Mouse (Mus musculus) neural tube, embryonic 15.5 days (tissue): ENCODE results near the gene Commd8. TPM values are rescaled to one million over a fixed set of nuclear protein-coding genes. Genes with fewer than 3 reads are reported as not detected.

ENCODE experiments used
- ATAC-seq: fragments of 200-750 bp; cut with Nextera tagmentation; 2 replicates; pipeline ENCODE4 v1.8.0; 2017; ENCODE audit warnings: mild to moderate bottlenecking, moderate TSS enrichment, moderate library complexity; ENCODE audit not compliant: low FRiP score
- H3K27ac ChIP-seq: fragments of 300-500 bp; sonication (generic); replicated peaks from 2 replicates; pipeline ENCODE4 v1.5.1; 2015; ENCODE audit warnings: mild to moderate bottlenecking, inconsistent platforms
- H3K27me3 ChIP-seq: fragments of 300-500 bp; sonication (generic); replicated peaks from 2 replicates; pipeline ENCODE4 v1.6.1; 2015; ENCODE audit warnings: inconsistent platforms
- H3K36me3 ChIP-seq: fragments of 300-500 bp; sonication (generic); 2 replicates; pipeline ENCODE4 v1.6.1; 2015; ENCODE audit warnings: inconsistent platforms
- H3K4me1 ChIP-seq: fragments of 300-500 bp; sonication (generic); 2 replicates; pipeline ENCODE4 v1.6.1; 2015; ENCODE audit warnings: inconsistent platforms
- H3K4me2 ChIP-seq: fragments of 300-500 bp; sonication (generic); 2 replicates; pipeline ENCODE4 v1.6.1; 2015; ENCODE audit warnings: inconsistent platforms, mild to moderate bottlenecking, moderate library complexity
- H3K4me3 ChIP-seq: fragments of 300-500 bp; sonication (generic); replicated peaks from 2 replicates; pipeline ENCODE4 v1.5.1; 2015; ENCODE audit warnings: mild to moderate bottlenecking, inconsistent platforms
- H3K9ac ChIP-seq: fragments of 300-500 bp; sonication (generic); replicated peaks from 2 replicates; pipeline ENCODE4 v1.6.1; 2015; ENCODE audit warnings: mild to moderate bottlenecking, inconsistent platforms
- H3K9me3 ChIP-seq: fragments of 300-500 bp; sonication (generic); replicated peaks from 2 replicates; pipeline ENCODE4 v1.6.1; 2016; ENCODE audit warnings: inconsistent platforms
- WGBS: fragments of 180-500 bp; shearing (Covaris S2); methylation state at CpG from one replicate; pipeline ENCODE4 v1.1.7; 2015; ENCODE audit warnings: mixed read lengths; 5-methylcytosine and 5-hydroxymethylcytosine counted together
- polyA plus RNA-seq: library from polyadenylated mRNA; unstranded; fragments of >200 nt; fragmentation: Nextera tagmentation; extraction: Ambion mirVana; gene quantifications from 2 replicates; pipeline ENCODE4 v1.2.1, GENCODE M21; 2015

The Commd8 gene
- polyA plus RNA-seq, 1 experiment from 2014 or later = 142 TPM

GRCm38 (mm10) chr5:72133906-72134305 is 34.1 kb downstream of the Commd8 start:
- Histone ChIP-seq H3K9ac (no peak overlapping the region), H3K36me3 (no peaks in the 10 kb centered on the region; the same call in 1 of the 2 replicates), H3K27me3 (no peaks in the 10 kb centered on the region), H3K4me1 (no peaks in the 10 kb centered on the region), H3K4me2 (no peak overlapping the region), H3K4me3 (no peak overlapping the region), H3K27ac (no peak overlapping the region), H3K9me3 (no peaks in the 10 kb centered on the region)
- 59% methylated on average over 2 of the region's 2 CpGs for WGBS
- no peak for ATAC-seq

- peaks cover 4% of the 10 kb centered on the region; the same call in 1 of the 2 replicates for H3K4me1 ChIP-seq
- H3K4me2 ChIP-seq = no peak overlapping the region
- no peaks in the 10 kb centered on the region for H3K36me3 ChIP-seq
- H3K9ac ChIP-seq = no peak overlapping the region
- H3K27ac ChIP-seq = no peak overlapping the region
- H3K27me3 ChIP-seq = no peaks in the 10 kb centered on the region
- no peaks in the 10 kb centered on the region for H3K9me3 ChIP-seq
- 87% methylated on average over 4 of the region's 4 CpGs for whole genome bisulfite sequencing
- H3K4me3 ChIP-seq = no peak overlapping the region
- no peak for ATAC-seq
These were observed 41.3 kb downstream of the Commd8 start for GRCm38 (mm10) chr5:72126681-72127080.

- H3K36me3 ChIP-seq = no peaks in the 10 kb centered on the region
- no peak overlapping the region for H3K27ac ChIP-seq
- no peak overlapping the region for H3K4me3 ChIP-seq
- no peak overlapping the region for H3K9ac ChIP-seq
- 89% methylated on average over 6 of the region's 6 CpGs for WGBS
- no peak overlapping the region for H3K4me2 ChIP-seq
- H3K9me3 ChIP-seq = no peaks in the 10 kb centered on the region
- H3K27me3 ChIP-seq = no peaks in the 10 kb centered on the region
- peaks cover 4% of the 10 kb centered on the region; the same call in 1 of the 2 replicates for H3K4me1 ChIP-seq
- ATAC-seq = no peak
These were observed 45.5 kb downstream of the Commd8 start for GRCm38 (mm10) chr5:72122414-72123037.
